Mouse (Mus musculus): ENCODE data around the gene Slc13a5. TPM values are rescaled to one million over a fixed set of nuclear protein-coding genes. Genes with fewer than 3 reads are reported as not detected.

Gene Slc13a5
- polyA plus RNA-seq (2015; fragmentation: Nextera tagmentation; extraction: Ambion mirVana) = 1.4 and 2.8 TPM in 2 replicates

DNA sequence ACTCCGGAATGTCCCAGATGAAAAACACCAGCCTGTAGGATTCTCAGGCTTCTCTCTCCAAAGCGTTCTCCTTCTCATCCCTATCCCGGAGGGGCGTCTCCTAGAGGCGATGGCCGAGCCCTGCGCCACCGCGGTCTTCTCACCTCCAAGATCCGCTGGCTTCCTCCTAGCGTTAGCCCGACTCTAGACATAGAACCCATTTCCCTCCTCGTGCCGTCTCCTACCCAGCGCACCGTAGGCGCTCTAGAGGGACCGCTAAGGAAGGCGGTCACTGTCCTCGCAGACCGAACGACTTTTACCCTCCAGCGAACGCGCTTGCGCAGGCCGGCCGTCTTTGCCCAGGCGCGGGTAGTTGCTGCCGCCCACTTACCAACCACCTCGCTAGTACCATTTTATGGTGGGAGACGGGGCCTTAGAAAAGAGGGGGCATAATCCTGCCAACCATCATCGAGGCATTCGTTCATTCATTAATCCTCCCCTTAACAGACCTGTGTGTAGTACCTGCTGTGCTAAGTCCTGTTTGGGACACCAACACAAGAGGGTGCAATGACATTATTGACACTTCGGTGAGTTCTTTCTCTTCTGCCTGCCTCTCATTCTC lies at the start of gene Slc13a5:
Slc13a5 (minus strand) TSS at position 263 of the 601 bp plus-strand sequence.
- Histone ChIP-seq H3K4me3 (peak within 1 kb of the TSS; percentile 42), H3K9ac (peak within 1 kb of the TSS; percentile 22), H3K27me3 (replicated peaks) (peaks cover 34% of the 10 kb centered on the region), H3K4me2 (peak within 1 kb of the TSS; percentile 72), H3K36me3 (replicated peaks) (no peaks in the 10 kb centered on the region), H3K9me3 (no peaks in the 10 kb centered on the region), H3K4me1 (peaks cover 16% of the 10 kb centered on the region), H3K27ac (no peak within 1 kb of the TSS)
- peak; percentile 66 for ATAC-seq (replicated peaks)
- 1% methylated on average over 36 of the region's 36 CpGs for WGBS

DNA sequence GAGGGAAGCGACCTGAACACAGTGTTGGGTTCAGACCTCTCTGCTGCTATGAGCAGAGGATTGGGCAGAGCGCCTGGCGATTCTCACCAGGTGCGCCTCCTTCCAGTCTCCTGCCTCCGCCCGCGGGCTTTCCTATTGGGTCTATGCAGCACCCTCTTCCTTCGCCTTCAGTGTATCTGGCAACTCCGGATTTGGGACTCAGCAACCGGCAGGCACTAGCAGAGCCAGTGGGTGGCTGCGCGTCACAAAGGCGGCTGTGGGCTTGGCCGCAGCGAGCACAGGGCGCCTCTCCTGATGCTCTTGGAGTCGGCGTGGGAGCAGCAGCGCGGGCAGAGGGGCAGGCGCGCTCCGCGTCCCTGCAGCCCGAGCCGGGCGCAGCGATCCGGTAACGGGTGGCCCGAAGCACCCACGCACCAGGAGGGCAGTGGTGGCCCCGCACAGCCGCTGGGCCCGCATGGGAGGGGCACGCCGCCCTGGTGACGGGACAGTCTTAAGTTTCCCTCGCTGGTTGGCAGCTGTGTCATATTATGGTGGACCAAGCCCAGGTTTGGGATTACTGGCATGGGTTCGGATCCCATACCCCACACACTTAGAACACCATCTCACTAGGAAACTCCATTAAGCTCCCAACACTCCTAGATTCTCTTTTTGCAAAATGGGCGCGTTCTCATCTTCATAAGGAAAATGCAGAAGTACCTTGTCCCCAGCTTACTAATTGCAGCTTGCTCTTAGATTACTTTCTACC lies 47.3 kb upstream of the Slc13a5 start, which contains the start of gene Fbxo39:
Fbxo39 (plus strand) TSS at position 294 of the 745 bp plus-strand sequence.
- peak within 1 kb of the TSS; percentile 25 for H3K4me3 ChIP-seq
- WGBS = 13% methylated on average over 41 of the region's 42 CpGs

DNA sequence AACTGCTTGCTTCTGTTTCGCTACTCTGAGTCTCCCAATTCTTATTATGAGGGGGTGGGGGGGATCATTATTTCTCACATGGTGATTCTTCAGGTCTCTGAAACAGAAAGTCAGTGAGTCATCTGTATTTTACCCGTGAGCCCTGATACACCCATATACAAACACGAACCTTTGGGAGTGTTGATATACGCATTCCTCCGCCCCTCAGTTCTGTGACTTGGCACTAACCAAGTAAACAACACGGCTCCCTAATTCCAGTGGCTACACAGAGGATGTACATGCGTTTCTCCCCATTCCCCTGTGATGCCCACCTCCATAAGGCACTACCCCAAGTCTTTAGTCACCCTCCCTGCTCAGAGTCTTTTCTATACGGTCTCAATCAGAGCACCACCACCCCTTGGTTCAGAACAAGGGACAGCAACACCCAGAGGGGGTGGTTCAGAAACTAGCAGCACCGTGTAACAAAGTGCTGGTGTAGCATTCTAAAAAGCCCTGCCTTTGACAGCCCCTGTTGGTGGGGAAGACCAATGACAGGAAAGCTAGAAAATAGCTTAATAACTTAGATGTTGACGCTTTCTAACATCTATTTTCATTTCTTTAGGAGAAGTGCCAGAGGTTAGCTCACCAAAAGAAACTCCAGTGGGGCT lies 44.5 kb upstream of the Slc13a5 start:
- Histone ChIP-seq H3K4me2 (no peak overlapping the region), H3K9me3 (no peaks in the 10 kb centered on the region), H3K27ac (no peak overlapping the region), H3K4me1 (no peaks in the 10 kb centered on the region), H3K4me3 (no peak overlapping the region), H3K9ac (no peak overlapping the region), H3K36me3 (replicated peaks) (no peaks in the 10 kb centered on the region), H3K27me3 (replicated peaks) (peaks cover 21% of the 10 kb centered on the region)
- WGBS = 81% methylated on average over 10 of the region's 10 CpGs
- ATAC-seq (replicated peaks) = no peak

More for the DNA sequence above, 47.3 kb upstream of the Slc13a5 start, which contains the start of gene Fbxo39:
- H3K4me2 ChIP-seq = peak within 1 kb of the TSS; percentile 49
- no peaks in the 10 kb centered on the region for H3K4me1 ChIP-seq
- peaks cover 21% of the 10 kb centered on the region for H3K27me3 ChIP-seq (replicated peaks)
- H3K9me3 ChIP-seq = no peaks in the 10 kb centered on the region
- H3K9ac ChIP-seq = no peak within 1 kb of the TSS
- ATAC-seq (replicated peaks) = no peak
- no peaks in the 10 kb centered on the region for H3K36me3 ChIP-seq (replicated peaks)
- no peak within 1 kb of the TSS for H3K27ac ChIP-seq

DNA sequence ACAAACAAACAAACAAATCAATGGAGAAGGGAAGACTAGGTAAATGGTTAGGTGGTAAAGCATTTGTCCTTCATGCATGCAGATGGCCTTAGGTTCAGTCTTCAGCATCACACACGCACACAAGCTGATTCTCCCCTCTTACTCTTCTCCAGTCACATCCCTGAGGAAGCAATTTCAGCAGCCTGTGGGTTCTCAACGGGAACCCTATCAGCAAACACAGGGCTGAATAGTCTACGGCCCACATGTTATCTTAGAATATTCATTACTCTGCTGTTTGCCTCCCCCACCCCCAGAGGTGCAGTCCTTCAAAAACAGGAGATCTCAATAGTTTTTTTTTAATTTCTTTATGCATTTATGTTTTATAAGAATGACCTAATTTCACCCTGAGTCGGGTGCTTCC lies 43.5 kb upstream of the Slc13a5 start:
- Histone ChIP-seq H3K9me3 (no peaks in the 10 kb centered on the region), H3K4me1 (no peaks in the 10 kb centered on the region), H3K27ac (no peak overlapping the region), H3K27me3 (replicated peaks) (peaks cover 21% of the 10 kb centered on the region), H3K4me2 (no peak overlapping the region), H3K36me3 (replicated peaks) (no peaks in the 10 kb centered on the region), H3K9ac (no peak overlapping the region), H3K4me3 (no peak overlapping the region)
- 79% methylated on average over 4 of the region's 4 CpGs for WGBS
- ATAC-seq (replicated peaks) = no peak

DNA sequence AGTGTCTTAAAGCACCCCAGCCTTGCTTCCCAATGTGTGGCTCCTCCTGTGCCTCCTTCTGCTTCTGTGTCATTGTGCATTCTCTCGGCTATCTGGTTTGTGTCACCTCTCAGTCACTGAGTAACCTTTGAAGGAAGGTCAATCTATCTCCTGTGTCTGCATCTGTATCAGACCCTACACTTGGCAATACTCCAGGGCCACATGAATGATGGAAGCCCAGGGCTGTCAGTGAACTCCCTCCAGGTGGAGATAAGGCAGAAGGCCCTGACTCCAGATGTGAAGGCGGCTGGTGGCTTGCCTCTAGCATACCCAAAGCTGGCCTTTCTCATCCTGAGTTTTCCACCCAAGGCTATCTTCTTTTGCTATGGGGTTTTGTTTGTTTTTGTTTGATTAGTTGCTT lies 42.0 kb upstream of the Slc13a5 start:
- H3K27ac ChIP-seq = no peak overlapping the region
- H3K9me3 ChIP-seq = no peaks in the 10 kb centered on the region
- no peaks in the 10 kb centered on the region for H3K36me3 ChIP-seq (replicated peaks)
- no peak for ATAC-seq (replicated peaks)
- H3K4me2 ChIP-seq = no peak overlapping the region
- peaks cover 7% of the 10 kb centered on the region for H3K27me3 ChIP-seq (replicated peaks)
- H3K4me3 ChIP-seq = no peak overlapping the region
- no peaks in the 10 kb centered on the region for H3K4me1 ChIP-seq
- 80% methylated on average over 2 of the region's 2 CpGs for WGBS
- no peak overlapping the region for H3K9ac ChIP-seq

DNA sequence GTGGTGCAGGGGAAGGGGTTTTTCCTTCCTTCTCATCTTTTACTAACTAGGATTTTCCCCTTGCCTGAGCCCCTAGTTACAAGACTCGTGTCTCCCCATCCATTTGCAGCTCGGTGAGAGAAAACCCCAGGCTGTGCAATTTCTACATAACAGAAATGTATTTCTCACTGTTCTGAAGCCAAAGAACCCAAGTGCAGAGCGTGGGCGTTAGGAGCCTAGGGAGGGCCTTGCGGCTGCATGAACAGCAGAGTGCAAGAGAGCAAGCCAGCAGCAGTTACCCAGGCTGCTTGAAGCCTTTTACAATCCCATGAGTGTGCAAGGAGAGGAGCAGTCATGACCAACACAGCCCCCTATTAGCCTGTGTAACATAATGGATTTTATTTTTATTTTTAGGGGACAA lies 40.4 kb upstream of the Slc13a5 start:
- WGBS = 85% methylated on average over 5 of the region's 5 CpGs
- Histone ChIP-seq H3K27me3 (replicated peaks) (0 out of 2 replicates have a peak, but pooled peaks cover under 1% of the 10 kb centered on the region), H3K27ac (no peak overlapping the region), H3K4me2 (no peak overlapping the region), H3K9me3 (no peaks in the 10 kb centered on the region), H3K4me1 (no peaks in the 10 kb centered on the region), H3K36me3 (replicated peaks) (no peaks in the 10 kb centered on the region), H3K4me3 (no peak overlapping the region), H3K9ac (no peak overlapping the region)
- no peak for ATAC-seq (replicated peaks)

DNA sequence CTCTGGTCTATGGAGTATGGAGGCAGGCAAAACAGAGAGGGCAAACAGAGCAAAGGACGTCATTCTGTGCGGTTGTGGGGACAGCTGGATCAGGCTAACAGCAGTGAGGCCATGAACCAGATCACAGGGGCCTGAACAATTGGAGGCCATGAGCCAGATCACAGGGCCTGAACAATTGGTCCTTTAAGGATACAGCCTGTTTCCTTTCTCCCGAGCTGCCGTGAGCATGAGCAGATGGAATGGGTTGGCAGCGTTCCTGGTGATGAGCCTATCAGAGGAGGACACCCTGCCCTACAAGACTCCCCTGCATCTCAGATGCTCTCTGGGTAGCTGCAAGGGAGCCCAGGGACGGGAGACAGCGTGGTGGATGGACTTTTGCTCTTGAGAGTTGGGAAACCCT lies 35.2 kb upstream of the Slc13a5 start:
- Histone ChIP-seq H3K36me3 (replicated peaks) (no peaks in the 10 kb centered on the region), H3K4me2 (no peak overlapping the region), H3K9me3 (no peaks in the 10 kb centered on the region), H3K4me3 (no peak overlapping the region), H3K27me3 (replicated peaks) (no peaks in the 10 kb centered on the region), H3K27ac (no peak overlapping the region), H3K4me1 (no peaks in the 10 kb centered on the region), H3K9ac (no peak overlapping the region)
- WGBS = 78% methylated on average over 7 of the region's 7 CpGs
- ATAC-seq (replicated peaks) = no peak

DNA sequence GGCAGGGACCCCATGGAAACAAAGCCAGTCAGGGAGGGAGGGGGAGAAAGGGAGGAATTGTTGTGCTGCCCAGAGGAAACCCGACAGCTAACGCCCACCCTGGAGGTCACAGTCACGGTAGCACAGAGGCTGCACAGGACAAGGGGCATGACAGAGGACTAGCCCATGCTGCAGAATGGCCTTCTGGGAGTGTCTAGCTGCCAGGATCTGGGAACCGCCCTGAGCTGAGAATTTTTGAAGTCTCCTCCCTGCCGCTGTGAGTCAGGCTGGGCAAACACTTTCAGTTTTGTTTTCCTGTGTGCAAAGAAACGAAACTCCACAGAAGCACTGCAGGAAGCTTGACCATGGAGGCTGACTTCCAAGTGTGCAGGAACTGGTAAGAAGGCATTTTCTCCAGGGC lies 34.3 kb upstream of the Slc13a5 start, which contains the start of gene Xaf1:
Xaf1 (plus strand) TSS at position 296 of the 400 bp plus-strand sequence.
- Histone ChIP-seq H3K27me3 (replicated peaks) (no peaks in the 10 kb centered on the region), H3K27ac (no peak within 1 kb of the TSS), H3K4me3 (no peak within 1 kb of the TSS), H3K4me1 (no peaks in the 10 kb centered on the region), H3K9me3 (no peaks in the 10 kb centered on the region), H3K4me2 (no peak within 1 kb of the TSS), H3K36me3 (replicated peaks) (no peaks in the 10 kb centered on the region), H3K9ac (no peak within 1 kb of the TSS)
- no peak for ATAC-seq (replicated peaks)
- 30% methylated on average over 6 of the region's 6 CpGs for WGBS

DNA sequence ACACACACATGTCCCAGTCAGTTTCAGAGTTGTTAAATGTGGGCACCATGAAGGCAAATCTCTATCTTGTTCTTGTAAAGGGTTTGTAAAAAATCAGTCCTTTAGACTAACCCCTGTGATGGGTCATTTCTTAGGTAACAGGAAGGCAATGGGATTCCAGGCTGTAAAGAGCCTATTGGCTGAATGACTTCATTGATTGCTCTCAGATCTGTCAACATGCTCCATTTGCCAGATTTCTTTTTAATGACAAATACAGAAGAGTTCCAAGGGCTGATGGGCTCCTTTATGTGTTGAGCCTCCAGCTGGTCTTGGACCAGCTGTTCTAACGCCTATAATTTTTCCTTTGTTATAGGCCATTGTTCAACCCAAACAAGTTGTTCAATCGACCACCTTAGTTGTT lies 26.1 kb upstream of the Slc13a5 start:
- Histone ChIP-seq H3K9ac (no peak overlapping the region), H3K27ac (no peak overlapping the region), H3K4me3 (no peak overlapping the region), H3K36me3 (replicated peaks) (no peaks in the 10 kb centered on the region), H3K27me3 (replicated peaks) (no peaks in the 10 kb centered on the region), H3K9me3 (no peaks in the 10 kb centered on the region), H3K4me1 (no peaks in the 10 kb centered on the region), H3K4me2 (no peak overlapping the region)
- WGBS = 85% methylated on average over 2 of the region's 2 CpGs
- ATAC-seq (replicated peaks) = no peak

DNA sequence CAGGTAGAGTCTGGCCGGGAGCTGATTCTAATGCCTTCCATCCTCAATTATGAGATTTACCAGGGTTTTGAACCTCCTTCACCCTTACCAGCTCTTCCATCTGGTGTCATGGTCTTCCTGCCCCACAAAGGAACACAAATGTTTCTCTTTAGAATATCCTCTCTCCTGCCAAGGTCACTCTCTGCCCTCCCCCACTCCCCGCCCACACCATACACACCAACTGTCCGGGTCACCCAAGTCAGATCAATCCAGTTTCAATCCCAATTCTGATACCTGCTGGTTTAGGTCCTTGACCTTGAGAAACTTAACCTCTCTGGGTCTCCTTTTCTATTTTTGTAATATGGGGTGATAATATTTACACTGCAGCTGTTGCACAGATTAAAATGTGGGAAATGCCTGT lies 20.5 kb upstream of the Slc13a5 start:
- H3K9me3 ChIP-seq = no peaks in the 10 kb centered on the region
- no peak for ATAC-seq (replicated peaks)
- no peak overlapping the region for H3K9ac ChIP-seq
- no peak overlapping the region for H3K4me3 ChIP-seq
- H3K4me1 ChIP-seq = no peaks in the 10 kb centered on the region
- no peak overlapping the region for H3K27ac ChIP-seq
- no peaks in the 10 kb centered on the region for H3K36me3 ChIP-seq (replicated peaks)
- H3K4me2 ChIP-seq = no peak overlapping the region
- H3K27me3 ChIP-seq (replicated peaks) = no peaks in the 10 kb centered on the region
- WGBS = 97% methylated on average over 3 of the region's 3 CpGs

DNA sequence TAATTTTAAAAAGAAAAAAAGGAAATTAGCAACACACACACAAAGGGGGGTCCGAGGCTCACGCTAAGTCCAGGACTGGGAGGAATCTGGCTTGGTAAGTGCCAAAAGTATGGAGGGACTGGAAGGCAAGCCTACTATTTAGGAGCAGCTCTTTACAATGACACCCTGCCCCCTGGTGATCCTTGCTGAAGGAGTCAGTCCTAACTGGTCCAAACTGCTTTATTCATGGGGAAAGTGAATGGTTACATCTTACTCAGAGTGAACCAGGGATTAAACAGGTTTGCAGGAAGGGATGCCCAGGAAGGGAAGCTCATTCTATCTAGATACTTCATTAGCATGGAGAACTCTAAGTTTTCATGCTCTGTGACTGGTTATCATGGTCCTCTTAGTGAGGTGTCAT lies 20.1 kb upstream of the Slc13a5 start:
- no peaks in the 10 kb centered on the region for H3K9me3 ChIP-seq
- no peaks in the 10 kb centered on the region for H3K4me1 ChIP-seq
- H3K27me3 ChIP-seq (replicated peaks) = no peaks in the 10 kb centered on the region
- no peak overlapping the region for H3K27ac ChIP-seq
- 90% methylated on average over 2 of the region's 2 CpGs for WGBS
- H3K4me2 ChIP-seq = no peak overlapping the region
- no peak for ATAC-seq (replicated peaks)
- H3K9ac ChIP-seq = no peak overlapping the region
- H3K36me3 ChIP-seq (replicated peaks) = no peaks in the 10 kb centered on the region
- H3K4me3 ChIP-seq = no peak overlapping the region

DNA sequence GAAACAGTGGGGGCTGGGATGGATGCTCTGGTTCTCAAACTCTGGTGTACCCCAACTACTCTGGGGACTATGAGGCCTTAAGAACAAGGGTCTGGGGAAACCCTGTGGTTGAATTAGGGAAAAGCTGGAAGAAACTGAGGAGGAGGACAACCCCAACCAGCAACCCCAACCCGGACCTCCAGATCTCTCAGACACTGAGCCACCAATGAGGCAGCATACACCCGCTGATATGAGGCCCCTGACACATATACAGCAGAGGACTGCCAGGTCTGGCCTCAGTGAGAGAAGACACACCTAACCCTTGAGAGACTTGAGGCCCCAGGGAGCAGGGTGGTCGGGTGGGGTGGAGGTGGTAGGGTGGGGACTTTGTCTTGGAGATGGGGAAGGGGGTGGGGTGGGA lies 19.6 kb upstream of the Slc13a5 start:
- Histone ChIP-seq H3K27me3 (replicated peaks) (no peaks in the 10 kb centered on the region), H3K27ac (no peak overlapping the region), H3K4me1 (no peaks in the 10 kb centered on the region), H3K4me2 (no peak overlapping the region), H3K9me3 (no peaks in the 10 kb centered on the region), H3K9ac (no peak overlapping the region), H3K36me3 (replicated peaks) (no peaks in the 10 kb centered on the region), H3K4me3 (no peak overlapping the region)
- WGBS = 83% methylated on average over 3 of the region's 3 CpGs
- no peak for ATAC-seq (replicated peaks)

Measured in midbrain, embryonic 15.5 days (tissue).